Mouse (Mus musculus) cerebellum, postnatal 14 days (tissue): ENCODE measurements around the gene Oprm1.
A peak's percentile ranks its signal among the peaks of the same experiment; 100 is the strongest.

Experiments used
- DNase-seq, 2 experiments: peaks; one replicate each; pipeline ENCODE4 v3.0.0; 2021; ENCODE audit warnings: mixed read lengths in 2 of 2

Oprm1 gene

DNA sequence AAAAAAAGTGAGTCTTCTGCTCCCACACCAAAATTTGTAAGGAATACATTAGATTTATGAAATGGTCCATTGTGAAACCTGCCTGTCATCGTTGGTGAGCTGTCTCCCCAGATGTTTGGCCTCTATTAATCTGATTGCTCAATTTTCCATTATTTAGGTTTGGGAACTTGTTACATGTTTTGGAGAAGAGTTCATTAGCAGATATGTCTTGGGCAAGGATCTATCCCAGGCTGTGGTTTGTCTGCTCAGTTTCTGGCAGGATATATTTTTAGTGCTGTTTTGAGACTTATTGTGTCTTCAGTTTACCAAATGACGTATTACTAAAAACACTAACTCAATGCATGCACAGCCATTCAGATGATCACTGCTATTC is 289.6 kb downstream of the Oprm1 start:
- no peak for DNase-seq

DNA sequence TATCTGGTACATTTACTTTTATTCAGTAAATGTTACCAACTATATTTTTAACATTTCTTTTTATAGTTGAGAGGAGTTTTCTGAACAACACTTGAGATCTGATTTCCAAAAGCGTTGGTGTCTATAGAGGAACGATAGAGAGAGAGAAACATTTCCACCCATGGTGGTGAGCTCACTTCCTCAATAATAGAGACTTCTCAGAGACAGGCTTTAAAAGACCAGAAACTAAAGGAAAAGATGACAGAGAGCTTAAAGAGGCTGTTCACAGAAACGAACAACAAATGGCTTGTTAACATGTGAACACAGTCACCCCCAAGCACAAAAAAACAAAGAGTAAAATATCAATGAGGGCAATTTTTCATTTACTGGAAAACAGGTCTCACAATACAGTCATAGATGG is 291.6 kb downstream of the Oprm1 start:
- no peak for DNase-seq

DNA sequence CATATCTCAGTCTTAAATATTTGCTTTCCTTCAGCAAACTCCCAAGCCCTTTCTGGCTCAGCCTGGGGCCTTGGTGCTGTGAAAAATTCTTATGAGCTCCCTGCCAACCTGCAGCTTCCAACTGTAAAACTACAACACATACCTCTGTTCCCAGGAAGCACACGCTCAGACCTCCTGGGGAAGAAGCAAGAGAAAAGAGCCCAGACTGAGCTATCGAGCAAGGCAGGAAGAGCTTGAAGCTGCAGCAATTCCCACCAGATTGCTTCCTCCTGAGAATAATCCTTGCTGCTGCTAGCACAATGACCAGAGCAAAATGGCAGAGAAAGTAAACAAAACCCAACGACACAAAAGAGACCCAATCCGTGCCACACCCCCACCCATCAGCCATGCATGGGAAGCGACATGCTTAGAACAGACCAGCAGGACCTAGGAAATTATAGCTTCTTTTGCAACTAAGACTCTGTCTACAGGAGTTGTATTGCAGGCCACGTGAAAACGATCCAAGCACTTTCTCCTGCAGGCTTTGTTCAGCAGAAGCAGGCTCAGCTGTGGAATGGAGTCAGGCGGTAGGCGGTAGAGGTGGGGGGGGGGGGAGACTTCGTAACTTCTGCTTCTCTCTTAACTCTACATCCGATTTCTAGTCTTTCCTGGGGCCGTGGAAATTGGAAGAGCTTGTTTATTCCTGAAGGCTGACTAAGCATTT is 294.2 kb downstream of the Oprm1 start, which contains the start of gene Ipcef1:
Gene Ipcef1 (minus strand): TSS at position 164 of the 703 bp plus-strand sequence.
- DNase-seq = no peak

DNA sequence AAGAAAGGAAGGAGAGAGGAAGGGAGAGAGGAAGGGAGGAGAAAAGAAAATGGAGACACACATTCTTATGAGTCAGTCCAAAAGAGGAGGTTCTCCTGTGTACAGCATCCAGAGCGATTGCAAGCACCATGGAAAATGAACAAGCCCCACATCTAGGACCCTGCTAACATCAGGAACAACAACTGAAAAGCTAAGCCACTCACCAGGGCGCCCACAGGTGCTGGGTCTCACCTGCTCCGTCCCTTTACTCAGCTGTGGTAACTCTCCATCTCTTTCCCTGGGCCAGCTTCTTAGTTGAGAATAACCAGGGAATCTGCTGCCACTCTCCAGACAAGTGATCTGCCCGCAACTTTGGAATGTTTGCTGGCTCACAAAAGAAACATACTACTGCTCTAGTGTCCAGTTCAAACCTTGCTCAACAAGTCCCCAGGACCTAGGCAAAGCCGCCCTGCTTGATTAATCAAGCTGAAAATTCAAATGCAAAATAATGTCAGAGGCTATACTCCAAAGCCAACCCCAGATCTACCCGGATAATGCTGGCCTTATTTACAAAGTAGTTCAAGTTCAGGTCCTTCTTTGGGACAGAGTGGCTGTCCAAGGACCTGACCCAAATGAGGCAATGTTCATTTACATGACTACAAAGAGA is 296.4 kb downstream of the Oprm1 start:
- DNase-seq = no peak

DNA sequence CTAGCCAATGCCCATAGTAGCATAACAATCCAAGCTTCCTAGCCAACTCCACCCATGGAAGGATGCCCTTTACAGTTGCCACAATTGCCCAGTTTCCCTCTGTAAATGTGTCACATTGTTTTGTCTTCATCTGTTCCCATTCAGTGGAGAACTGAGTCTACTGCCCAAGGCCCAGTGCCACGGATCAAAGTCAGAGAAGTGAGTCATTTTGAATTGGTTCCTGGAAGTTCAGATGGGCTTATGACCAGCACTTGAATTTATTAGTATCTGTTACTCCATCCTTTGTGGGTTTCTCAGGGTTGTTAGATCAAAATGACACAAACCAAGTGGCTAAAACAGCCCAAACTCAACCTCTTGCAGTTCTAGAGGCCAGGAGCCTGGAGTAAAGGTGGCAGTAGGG is 299.2 kb downstream of the Oprm1 start:
- DNase-seq = no peak

DNA sequence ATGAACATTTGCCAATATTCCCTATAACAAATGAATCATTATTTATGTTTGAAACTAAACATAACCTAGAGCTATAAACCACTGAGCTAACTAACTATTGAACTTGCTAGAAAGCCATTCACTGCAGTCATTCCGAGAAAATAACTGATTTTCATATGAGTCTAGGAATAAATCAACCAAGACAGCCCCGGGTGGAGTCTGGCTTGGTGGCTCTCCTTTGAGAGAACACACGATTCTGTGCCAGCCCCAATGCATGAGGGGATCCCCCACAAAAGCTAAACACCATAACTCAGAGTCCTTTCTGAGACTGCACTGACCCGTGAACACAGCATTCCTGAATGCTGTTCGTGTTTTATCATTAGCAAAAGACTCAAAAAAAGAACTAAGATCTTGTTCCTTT is 302.0 kb downstream of the Oprm1 start:
- DNase-seq = no peak

DNA sequence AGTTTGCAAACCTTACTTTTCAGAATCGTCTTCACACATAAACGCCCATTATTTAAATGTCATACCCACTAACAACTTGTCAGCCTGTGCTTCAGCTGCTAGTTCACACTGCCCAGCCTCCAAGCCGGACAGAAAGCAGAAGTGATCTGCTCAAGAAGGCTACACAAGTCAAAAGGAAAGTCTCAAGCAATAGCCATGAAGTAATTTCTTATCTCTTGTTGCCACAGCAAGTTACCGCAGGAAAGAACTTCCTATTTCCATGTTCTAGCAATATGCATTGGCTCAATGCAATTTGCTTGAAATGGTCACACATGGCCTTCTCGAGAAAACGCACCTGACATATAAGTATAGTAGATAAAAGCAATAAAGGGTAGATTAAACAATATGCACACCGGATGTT is 304.7 kb downstream of the Oprm1 start:
- no peak for DNase-seq

DNA sequence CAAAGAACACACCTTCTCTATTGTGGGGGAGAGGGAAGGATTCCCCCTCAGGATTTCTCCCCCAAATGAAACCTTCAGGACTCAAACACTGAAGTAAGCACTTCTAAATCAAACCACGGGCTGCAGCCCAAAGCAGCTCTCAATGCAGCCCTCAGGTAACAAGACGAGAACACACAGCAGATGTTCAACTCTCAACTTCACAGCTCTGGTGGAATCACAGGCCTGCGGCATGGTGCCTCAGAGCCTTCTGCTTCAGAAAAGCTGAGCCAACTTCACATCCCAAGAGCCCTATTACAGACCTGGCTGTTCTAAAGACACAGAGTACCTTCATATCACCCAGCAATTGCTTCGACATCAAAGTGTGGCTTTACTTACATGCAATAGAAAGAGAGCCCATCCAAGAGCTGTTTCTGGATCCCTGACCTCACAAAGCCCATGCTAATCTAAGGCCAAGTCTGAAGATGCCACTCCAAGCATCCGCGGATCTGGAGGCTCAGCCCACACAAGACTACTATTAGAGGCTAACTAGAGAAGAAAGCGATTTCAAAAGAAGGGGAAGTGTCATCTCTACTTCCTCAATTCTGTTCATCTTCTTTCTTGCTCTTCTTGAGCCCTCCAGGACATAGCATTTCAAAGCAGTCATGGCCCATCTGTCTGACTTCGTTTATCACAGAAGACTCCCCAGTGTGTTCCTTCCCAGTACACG is 305.6 kb downstream of the Oprm1 start:
- no peak for DNase-seq

DNA sequence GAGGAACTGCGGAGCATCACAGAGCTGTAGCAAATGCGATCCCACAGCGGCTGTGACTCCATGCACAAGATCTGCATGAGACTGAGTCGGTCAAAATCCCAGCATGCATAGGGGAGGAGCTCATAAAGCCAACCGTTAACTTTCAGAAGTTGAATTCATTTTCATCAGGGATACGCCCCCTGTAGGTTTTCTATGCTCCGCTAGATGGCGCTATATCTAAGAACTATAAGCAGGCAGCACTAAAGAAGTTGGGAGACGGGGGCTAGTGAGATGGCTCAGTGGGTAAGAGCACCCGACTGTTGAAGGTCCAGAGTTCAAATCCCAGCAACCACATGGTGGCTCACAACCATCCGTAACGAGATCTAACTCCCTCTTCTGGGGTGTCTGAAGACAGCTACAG is 310.3 kb downstream of the Oprm1 start:
- peak in 1 of 2 experiments; percentile 22 for DNase-seq

DNA sequence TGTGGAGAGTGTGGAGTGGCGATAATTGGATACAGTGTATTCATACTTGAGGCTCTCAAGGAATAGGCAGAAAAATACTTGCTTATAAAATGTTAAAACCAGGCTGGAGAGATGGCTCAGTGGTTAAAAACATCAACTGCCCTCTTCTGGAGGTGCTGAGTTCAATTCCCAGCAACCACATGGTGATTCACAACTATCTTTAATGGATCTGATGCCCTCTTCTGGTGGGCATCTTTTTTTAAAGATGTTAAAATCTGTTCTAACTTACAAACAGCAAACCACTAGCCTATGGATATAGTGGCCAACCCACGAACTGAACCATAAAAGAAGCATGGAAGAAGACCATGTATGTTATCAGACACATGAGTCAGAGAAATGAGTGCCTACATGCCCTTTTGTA is 310.8 kb downstream of the Oprm1 start:
- no peak for DNase-seq

DNA sequence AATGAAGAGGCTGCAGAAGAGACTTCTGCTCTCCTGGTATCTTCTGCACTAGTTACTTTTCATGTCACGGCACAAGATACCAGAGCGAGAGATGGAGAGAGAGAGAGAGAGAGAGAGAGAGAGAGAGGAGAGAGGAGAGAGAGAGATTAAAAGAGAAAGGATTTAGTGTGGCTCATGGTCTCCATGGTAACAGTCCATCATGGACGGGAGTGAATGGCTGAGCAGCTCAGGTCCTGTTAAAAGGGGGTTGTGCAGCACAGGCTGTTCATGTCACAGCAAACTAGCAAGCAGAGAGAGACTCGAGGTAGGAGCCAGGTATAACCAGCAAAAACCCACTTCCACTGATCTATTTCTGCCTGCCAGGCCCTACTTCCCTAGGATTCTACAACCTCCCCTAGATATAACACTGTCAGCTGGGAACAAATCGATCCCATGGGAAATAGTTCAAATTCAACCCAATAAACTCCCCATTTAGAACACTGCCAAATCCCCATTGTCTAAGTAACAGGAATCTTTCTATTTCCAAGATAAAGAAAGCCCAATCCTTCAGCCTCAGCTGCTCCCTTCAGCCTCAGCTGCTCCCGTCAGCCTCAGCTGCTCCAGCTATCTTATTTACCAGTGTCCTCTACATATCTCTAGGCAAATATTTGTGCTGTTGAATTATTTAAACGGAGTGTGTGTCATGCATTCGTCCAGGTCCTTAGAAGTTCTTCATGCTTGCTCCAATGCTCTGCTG is 312.0 kb downstream of the Oprm1 start:
- no peak for DNase-seq

DNA sequence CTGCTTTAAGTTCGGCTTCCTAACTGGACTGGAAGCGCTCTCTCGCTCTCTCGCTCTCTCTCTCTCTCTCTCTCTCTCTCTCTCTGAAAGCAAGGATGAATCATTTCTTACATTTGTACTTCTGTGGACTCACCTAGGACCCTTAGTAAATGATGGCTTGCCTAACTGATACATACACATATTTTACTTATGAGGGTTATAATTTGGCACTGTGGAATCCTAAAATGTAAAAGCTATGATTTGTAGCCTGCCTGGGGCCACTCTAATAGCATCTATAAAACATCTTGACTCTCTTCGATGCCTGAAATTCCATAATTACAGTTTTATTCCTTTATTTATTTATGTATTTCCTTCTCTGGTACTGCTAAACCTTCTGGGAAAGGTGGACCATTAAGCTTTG is 312.6 kb downstream of the Oprm1 start:
- DNase-seq = no peak

DNA sequence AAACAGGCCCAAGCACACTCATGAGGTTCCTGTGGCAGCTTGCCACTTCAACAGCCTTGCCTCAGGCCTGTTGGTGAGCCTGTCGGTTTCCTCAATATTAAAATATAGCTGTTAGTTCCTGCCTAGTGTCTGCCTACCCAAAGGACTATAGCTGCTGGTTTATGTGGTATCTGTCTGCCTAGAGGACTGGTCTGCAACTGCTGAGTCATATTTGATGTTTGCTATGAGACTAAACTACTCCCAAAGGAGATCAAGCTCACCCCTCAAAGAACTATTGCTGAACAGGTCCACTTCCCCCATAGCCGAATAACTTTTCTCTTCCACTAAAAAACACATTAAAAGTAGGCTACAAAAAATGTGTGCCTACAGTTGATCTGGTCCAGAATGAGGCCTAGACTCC is 315.9 kb downstream of the Oprm1 start:
- no peak for DNase-seq

DNA sequence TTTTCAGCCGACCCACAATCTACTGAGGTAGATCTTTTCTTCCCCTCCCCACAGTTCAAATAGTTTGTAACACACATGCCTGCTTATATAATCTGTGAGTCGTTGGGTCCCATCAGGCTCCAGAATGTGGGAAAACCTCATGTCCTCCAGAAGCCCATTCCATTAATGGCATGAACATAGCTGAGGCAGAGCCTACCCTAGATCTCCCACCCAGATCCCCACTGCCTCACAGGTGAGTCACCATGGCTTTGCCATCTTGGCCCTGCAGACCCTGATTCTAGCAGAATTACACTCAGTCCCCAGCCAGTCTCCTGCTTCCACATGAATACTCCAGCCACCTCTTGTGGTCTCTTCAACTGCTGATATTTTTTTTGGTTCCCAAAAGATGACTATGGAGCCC is 317.4 kb downstream of the Oprm1 start:
- peak; percentile 26 to 44 for DNase-seq

DNA sequence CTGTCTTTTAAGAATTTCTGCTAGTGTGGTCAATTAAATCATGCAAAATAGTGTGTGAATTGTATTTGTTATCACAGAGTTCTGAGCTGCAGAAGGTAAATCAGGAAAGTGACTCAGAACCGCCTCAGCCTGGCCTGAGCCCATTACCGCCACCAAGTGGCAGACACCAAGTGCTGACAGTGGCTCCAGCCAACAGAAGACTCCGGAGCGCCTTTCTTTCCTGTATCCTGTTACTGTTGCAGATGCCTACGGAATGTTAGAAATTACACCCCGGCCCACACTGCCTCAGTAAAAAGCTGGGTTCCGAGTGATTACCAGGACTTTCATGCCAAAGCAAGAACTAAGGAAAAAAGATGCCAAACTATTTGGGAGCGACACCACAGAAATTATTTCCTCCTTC is 317.9 kb downstream of the Oprm1 start:
- peak; percentile 91 to 94 for DNase-seq

DNA sequence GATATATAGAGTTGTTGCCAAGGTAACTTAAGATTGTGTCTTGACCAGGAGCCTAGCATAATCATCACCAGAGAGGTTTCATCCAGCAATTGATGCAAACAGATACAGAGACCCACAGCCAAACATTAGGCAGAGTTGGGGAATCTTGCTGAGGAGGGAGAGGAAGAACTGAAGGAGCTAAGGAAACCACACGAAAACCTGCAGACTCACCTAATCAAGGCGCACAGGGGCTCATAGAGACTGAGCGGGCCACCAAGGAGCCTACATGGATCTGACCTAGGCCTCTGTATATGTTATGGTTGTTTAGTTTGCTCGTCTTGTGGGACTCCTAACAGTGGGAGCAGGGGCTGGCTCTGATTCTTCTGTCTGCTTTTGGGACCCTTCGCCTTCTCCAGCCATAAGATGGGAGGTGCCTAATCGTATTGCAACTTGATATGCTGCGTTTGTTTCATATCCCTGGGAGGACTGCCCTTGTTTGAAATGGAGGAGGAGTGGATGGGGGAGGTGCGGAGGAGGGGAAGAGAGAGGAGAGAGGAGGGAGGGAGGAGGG is 318.4 kb downstream of the Oprm1 start:
- peak; percentile 79 to 82 for DNase-seq

DNA sequence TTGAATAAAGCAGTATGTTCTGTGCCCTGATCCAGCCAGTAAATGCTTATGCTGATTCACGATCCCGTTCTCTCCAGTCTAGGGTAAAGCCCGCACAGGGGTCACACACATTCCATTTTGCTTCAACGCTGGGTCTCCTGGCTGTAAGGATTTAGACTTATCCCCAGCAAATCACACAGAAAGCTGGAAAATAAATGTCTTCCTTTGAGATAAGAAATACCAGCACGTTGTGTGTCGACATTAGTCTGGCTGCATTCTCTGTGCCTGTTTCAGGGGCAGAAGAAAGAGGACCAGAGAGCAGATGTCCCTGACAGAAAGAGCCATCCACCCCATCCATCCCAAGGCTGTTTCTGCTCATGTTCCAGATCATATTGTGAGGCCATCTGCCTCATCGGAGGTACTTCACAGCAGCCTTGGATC is 319.1 kb downstream of the Oprm1 start:
- DNase-seq = peak; percentile 84 to 91

DNA sequence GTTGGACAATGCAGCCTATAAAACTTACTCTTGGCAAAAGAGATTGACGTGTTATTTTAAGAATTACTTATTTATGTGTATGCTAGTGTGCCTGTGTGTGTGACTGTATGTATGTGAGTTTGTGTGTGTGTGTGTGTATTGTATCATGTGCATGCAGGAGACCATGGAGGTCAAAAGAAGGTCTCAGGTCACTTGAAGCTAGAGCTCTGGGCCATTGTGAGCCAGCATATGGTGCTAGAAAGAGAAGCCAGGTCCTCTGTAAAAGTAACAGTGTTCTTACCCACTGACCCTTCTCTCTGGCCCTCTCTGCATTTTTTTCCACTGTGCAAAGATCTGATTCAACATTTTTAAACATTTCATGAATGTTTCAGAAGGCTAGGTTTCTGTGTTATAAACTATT is 319.7 kb downstream of the Oprm1 start:
- DNase-seq = peak; percentile 33 to 59
